Mouse (Mus musculus): Measurements from ENCODE around the gene Carmil3. TPM values are rescaled to one million over a fixed set of nuclear protein-coding genes. Genes with fewer than 3 reads are reported as not detected.

The Carmil3 gene
- polyA plus RNA-seq, 1 experiment from 2014 or later, result 0.96 TPM

DNA sequence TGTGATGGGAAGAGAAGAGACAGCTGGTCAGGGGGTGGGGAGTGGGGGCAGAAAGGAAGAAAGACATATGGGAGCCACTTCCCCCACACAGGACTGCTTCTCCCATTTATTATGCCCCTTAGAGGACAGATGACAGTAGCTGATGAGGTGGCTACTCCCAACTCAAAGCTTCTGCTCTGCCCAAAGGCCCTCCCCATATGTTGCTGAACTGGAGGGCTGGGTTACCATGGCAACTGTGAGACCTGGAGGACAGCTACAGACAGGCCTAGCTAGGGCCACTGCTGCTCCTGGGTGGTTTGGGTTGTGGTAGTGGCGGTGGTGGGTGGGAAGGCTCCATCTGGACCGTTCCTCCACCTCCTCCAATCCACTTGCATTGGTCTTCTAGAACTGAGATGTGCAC, 28.4 kb downstream of the Carmil3 start:
- Histone ChIP-seq H3K4me3 (replicated peaks; ENCODE audit: low read depth, low read length) (no peak overlapping the region), H3K27me3 (ENCODE audit: insufficient read depth, low read length) (peaks cover 20% of the 10 kb centered on the region), H3K36me3 (ENCODE audit: insufficient read depth, low read length) (no peaks in the 10 kb centered on the region), H3K4me1 (replicated peaks; ENCODE audit: insufficient read depth, low read length) (no peaks in the 10 kb centered on the region), H3K4me2 (ENCODE audit: low read length) (no peak overlapping the region), H3K27ac (no peak overlapping the region), H3K9me3 (replicated peaks; ENCODE audit: low read length) (no peaks in the 10 kb centered on the region), H3K9ac (ENCODE audit: low read depth, low read length) (no peak overlapping the region)
- ATAC-seq (replicated peaks; ENCODE audit: low FRiP score, low read depth), result no peak
- no peak for TF ChIP-seq CTCF (IDR thresholded peaks at IDR 0.05; ENCODE audit: low read depth)
- WGBS, result 47% methylated on average over 2 of the region's 2 CpGs
- DNase-seq (ENCODE audit: low spot score), result no peak

DNA sequence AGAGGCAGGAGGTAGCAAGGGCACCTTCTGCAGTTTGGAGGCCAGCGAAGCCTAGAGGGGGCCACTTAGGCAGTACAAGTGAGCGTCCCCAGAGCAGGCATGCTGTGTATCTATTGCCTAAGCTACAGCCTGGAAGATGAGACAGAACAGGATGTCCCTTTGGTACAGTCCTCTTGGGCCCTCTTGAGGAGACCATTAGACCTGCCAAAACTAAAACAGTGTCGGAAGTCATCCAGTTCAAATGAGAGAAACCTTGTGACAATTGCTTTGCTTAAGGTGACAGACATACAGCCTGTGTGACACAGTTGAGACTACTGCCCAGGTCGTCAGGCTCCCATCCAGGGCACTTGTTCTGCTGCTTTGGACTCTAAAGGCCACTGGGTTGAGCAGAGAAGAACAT, 29.2 kb downstream of the Carmil3 start:
- H3K36me3 ChIP-seq (ENCODE audit: insufficient read depth, low read length), result no peaks in the 10 kb centered on the region
- no peaks in the 10 kb centered on the region for H3K4me1 ChIP-seq (replicated peaks; ENCODE audit: insufficient read depth, low read length)
- H3K9ac ChIP-seq (ENCODE audit: low read depth, low read length), result no peak overlapping the region
- peak; percentile 23; the same call in 1 of the 2 replicates for TF ChIP-seq CTCF (IDR thresholded peaks at IDR 0.05; ENCODE audit: low read depth)
- H3K4me3 ChIP-seq (replicated peaks; ENCODE audit: low read depth, low read length), result no peak overlapping the region
- no peak overlapping the region for H3K4me2 ChIP-seq (ENCODE audit: low read length)
- ATAC-seq (replicated peaks; ENCODE audit: low FRiP score, low read depth) (no peak), DNase-seq (ENCODE audit: low spot score) (no peak)
- H3K27me3 ChIP-seq (ENCODE audit: insufficient read depth, low read length), result peaks cover 20% of the 10 kb centered on the region
- H3K9me3 ChIP-seq (replicated peaks; ENCODE audit: low read length), result no peaks in the 10 kb centered on the region
- no peak overlapping the region for H3K27ac ChIP-seq
- WGBS, result 61% methylated on average over 4 of the region's 4 CpGs

DNA sequence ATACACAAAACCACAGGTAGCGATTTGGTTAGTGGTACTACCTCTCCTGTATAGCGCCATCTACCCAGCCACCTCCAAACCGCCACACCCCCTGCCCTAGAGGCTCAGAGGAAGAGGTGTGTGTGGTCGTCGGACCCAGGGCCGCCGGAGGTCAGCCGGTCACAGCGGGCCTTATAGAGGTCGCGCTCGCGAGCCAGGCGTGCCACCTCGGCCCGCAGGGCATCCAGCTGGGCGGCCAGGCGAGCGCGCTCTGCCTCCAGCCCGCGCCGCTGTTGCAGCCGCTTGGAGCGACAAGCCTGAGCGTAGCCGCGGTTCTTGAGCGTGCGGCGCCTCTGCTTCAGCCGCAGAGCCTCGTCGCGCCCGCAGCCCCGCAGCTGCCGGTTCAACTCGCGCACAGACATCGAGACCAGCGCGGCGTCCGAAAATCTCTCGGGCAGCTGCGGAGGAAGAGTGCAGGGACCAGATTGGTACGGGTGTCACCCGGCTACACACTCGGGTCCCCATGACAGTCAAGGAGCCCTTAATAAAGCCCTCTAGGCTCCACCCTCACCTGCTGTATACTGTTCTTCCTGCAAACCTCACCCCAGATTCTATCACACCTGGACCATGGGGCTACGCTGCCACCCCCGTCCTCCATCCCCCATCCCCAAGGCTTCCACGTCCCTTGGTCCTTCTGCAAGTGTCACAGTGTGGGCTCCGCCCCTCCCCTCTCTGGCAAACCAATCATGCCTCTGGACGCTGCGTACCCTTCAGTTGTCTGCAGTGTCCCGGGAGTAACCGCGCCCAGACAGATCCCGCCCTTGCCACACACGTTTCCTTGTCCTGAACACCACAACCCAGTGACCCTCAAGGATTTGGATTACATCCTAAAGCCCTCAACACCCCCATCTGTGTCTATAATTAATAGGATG, 30.3 kb downstream of the Carmil3 start:
- Histone ChIP-seq H3K9ac (ENCODE audit: low read depth, low read length) (peak overlapping the region; percentile 23), H3K4me1 (replicated peaks; ENCODE audit: insufficient read depth, low read length) (no peaks in the 10 kb centered on the region), H3K4me3 (replicated peaks; ENCODE audit: low read depth, low read length) (peak overlapping the region; percentile 39), H3K27me3 (ENCODE audit: insufficient read depth, low read length) (peaks cover 20% of the 10 kb centered on the region), H3K27ac (no peak overlapping the region), H3K9me3 (replicated peaks; ENCODE audit: low read length) (no peaks in the 10 kb centered on the region), H3K36me3 (ENCODE audit: insufficient read depth, low read length) (no peaks in the 10 kb centered on the region), H3K4me2 (ENCODE audit: low read length) (peak overlapping the region; percentile 76)
- under 1% methylated on average over 60 of the region's 61 CpGs for WGBS
- DNase-seq (ENCODE audit: low spot score) (no peak), ATAC-seq (replicated peaks; ENCODE audit: low FRiP score, low read depth) (peak; percentile 45; the same call in 1 of the 2 replicates)
- TF ChIP-seq CTCF (IDR thresholded peaks at IDR 0.05; ENCODE audit: low read depth), result peak; percentile 29; the same call in 1 of the 2 replicates

DNA sequence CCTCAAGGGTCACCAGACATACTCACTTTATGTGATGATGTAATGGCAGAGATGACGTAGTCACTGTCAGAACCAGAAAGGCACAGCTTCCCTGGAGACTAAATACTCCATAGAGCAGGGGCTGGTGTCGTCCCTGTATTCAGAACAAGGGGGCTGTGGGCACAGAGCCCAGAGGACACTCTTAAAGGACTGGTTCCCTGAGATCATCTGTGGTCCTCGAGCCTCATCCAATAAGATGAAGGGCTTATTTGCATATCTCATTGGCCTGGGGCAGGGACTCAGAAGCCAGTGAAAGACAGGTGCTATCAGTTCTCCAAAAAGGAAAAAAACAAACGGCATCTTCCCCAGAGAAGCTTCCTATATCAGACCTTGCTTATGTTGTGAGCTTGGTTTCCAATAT, 33.6 kb downstream of the Carmil3 start:
- Histone ChIP-seq H3K4me2 (ENCODE audit: low read length) (no peak overlapping the region), H3K27me3 (ENCODE audit: insufficient read depth, low read length) (peaks cover 20% of the 10 kb centered on the region), H3K36me3 (ENCODE audit: insufficient read depth, low read length) (no peaks in the 10 kb centered on the region), H3K4me3 (replicated peaks; ENCODE audit: low read depth, low read length) (no peak overlapping the region), H3K9me3 (replicated peaks; ENCODE audit: low read length) (no peaks in the 10 kb centered on the region), H3K27ac (no peak overlapping the region), H3K4me1 (replicated peaks; ENCODE audit: insufficient read depth, low read length) (no peaks in the 10 kb centered on the region), H3K9ac (ENCODE audit: low read depth, low read length) (no peak overlapping the region)
- no peak for DNase-seq (ENCODE audit: low spot score)
- WGBS, result 57% methylated on average over 4 of the region's 4 CpGs
- ATAC-seq (replicated peaks; ENCODE audit: low FRiP score, low read depth), result no peak
- no peak for TF ChIP-seq CTCF (IDR thresholded peaks at IDR 0.05; ENCODE audit: low read depth)

DNA sequence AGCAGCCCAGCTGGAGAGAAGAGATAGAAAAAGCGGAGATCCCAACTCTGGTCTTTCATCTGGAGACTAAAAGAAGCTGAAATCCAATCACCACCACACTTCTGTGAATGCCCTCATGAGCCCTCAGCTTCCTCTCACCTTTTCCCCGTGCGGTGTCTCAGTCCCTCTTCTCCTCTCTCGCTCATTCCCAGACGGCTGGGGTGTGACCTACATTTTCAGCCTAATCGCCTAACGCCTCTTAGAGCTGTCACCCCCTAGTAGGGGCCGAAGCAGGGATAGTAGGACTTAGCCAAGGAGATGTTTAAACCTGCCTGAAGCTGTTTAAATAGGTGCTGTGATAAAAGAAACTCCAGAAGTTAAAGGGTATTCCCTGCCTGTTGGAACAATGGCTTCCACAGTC, 34.3 kb downstream of the Carmil3 start, which contains the start of gene Nrl:
Nrl (minus strand) TSS at position 197 of the 400 bp plus-strand sequence.
- 0 out of 2 replicates have a peak within 1 kb of the TSS, but pooled peaks have one; percentile 2 for H3K9ac ChIP-seq (ENCODE audit: low read depth, low read length)
- ATAC-seq (replicated peaks; ENCODE audit: low FRiP score, low read depth), result no peak

DNA sequence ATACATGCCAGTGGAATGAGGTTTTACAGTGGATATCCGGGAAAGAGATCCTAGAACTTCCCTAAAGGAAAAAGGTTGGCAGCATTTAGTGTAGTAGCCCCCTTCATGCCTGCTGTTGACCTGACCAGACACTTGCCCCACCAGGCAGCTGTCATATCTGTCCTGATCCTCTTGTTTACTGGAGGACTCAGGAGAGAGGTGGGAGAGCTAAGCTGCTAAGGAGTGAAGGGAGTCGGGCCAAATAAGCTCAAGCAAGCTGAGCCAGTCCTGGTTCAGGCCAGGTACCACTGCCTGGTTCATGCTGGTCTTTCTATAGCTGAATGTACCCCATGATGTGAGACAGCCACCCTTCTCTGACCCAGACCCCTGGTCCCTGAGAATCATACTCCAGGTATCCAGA, 36.2 kb downstream of the Carmil3 start:
- Histone ChIP-seq H3K4me2 (ENCODE audit: low read length) (no peak overlapping the region), H3K4me3 (replicated peaks; ENCODE audit: low read depth, low read length) (no peak overlapping the region), H3K36me3 (ENCODE audit: insufficient read depth, low read length) (no peaks in the 10 kb centered on the region), H3K4me1 (replicated peaks; ENCODE audit: insufficient read depth, low read length) (no peaks in the 10 kb centered on the region), H3K27me3 (ENCODE audit: insufficient read depth, low read length) (peaks cover 4% of the 10 kb centered on the region), H3K9ac (ENCODE audit: low read depth, low read length) (no peak overlapping the region), H3K9me3 (replicated peaks; ENCODE audit: low read length) (no peaks in the 10 kb centered on the region), H3K27ac (no peak overlapping the region)
- ATAC-seq (replicated peaks; ENCODE audit: low FRiP score, low read depth), result no peak
- no peak for DNase-seq (ENCODE audit: low spot score)
- TF ChIP-seq CTCF (IDR thresholded peaks at IDR 0.05; ENCODE audit: low read depth), result no peak
- WGBS, result 76% methylated on average over 2 of the region's 2 CpGs

More for the DNA sequence above, 34.3 kb downstream of the Carmil3 start, which contains the start of gene Nrl:
- no peaks in the 10 kb centered on the region for H3K36me3 ChIP-seq (ENCODE audit: insufficient read depth, low read length)
- DNase-seq (ENCODE audit: low spot score), result no peak
- peaks cover 15% of the 10 kb centered on the region for H3K27me3 ChIP-seq (ENCODE audit: insufficient read depth, low read length)
- no peak within 1 kb of the TSS for H3K4me2 ChIP-seq (ENCODE audit: low read length)
- H3K4me1 ChIP-seq (replicated peaks; ENCODE audit: insufficient read depth, low read length), result no peaks in the 10 kb centered on the region
- no peak for TF ChIP-seq CTCF (IDR thresholded peaks at IDR 0.05; ENCODE audit: low read depth)
- H3K9me3 ChIP-seq (replicated peaks; ENCODE audit: low read length), result no peaks in the 10 kb centered on the region
- 22% methylated on average over 8 of the region's 8 CpGs for WGBS
- H3K4me3 ChIP-seq (replicated peaks; ENCODE audit: low read depth, low read length), result no peak within 1 kb of the TSS
- no peak within 1 kb of the TSS for H3K27ac ChIP-seq
